Mouse (Mus musculus) stomach, embryonic 15.5 days (tissue): ENCODE results near the gene Gm49510. TPM values are rescaled to one million over a fixed set of nuclear protein-coding genes. Genes with fewer than 3 reads are reported as not detected.

Experiments used
- ATAC-seq: fragments of 200-750 bp; cut with Nextera tagmentation; 2 replicates; pipeline ENCODE4 v1.8.0; 2017; ENCODE audit warnings: low read depth, moderate number of reproducible peaks, moderate TSS enrichment; ENCODE audit not compliant: insufficient read depth, low FRiP score
- H3K27ac ChIP-seq: fragments of 300-500 bp; sonication (generic); 2 replicates; pipeline ENCODE4 v1.5.1; 2015; ENCODE audit warnings: mild to moderate bottlenecking, inconsistent platforms
- H3K27me3 ChIP-seq: fragments of 300-500 bp; sonication (generic); replicated peaks from 2 replicates; pipeline ENCODE4 v1.6.1; 2015; ENCODE audit warnings: inconsistent platforms
- H3K36me3 ChIP-seq: fragments of 300-500 bp; sonication (generic); 2 replicates; pipeline ENCODE4 v1.6.1; 2015; ENCODE audit warnings: inconsistent platforms
- H3K4me1 ChIP-seq: fragments of 300-500 bp; sonication (generic); 2 replicates; pipeline ENCODE4 v1.6.1; 2015; ENCODE audit warnings: inconsistent platforms
- H3K4me2 ChIP-seq: fragments of 300-500 bp; sonication (generic); 2 replicates; pipeline ENCODE4 v1.6.1; 2015; ENCODE audit warnings: mild to moderate bottlenecking, inconsistent platforms
- H3K4me3 ChIP-seq: fragments of 300-500 bp; sonication (generic); replicated peaks from 2 replicates; pipeline ENCODE4 v1.5.1; 2015; ENCODE audit warnings: inconsistent platforms
- H3K9ac ChIP-seq: fragments of 300-500 bp; sonication (generic); 2 replicates; pipeline ENCODE4 v1.6.1; 2015; ENCODE audit warnings: inconsistent platforms
- H3K9me3 ChIP-seq: fragments of 300-500 bp; sonication (generic); 2 replicates; pipeline ENCODE4 v1.6.1; 2016; ENCODE audit warnings: inconsistent platforms
- WGBS: fragments of 180-500 bp; shearing (Covaris S2); methylation state at CpG from one replicate; pipeline ENCODE4 v1.1.7; 2015; 5-methylcytosine and 5-hydroxymethylcytosine counted together
- polyA plus RNA-seq: library from polyadenylated mRNA; unstranded; fragments of >200 nt; fragmentation: Nextera tagmentation; extraction: Ambion mirVana; gene quantifications from 2 replicates; pipeline ENCODE4 v1.2.1, GENCODE M21; 2015

Gene Gm49510
- polyA plus RNA-seq, 1 experiment from 2014 or later, result 0.42 TPM

- Histone ChIP-seq H3K4me1 (peaks cover 35% of the 10 kb centered on the region), H3K4me2 (no peak overlapping the region), H3K27me3 (no peaks in the 10 kb centered on the region), H3K4me3 (no peak overlapping the region), H3K36me3 (peaks cover 42% of the 10 kb centered on the region), H3K9ac (no peak overlapping the region), H3K9me3 (no peaks in the 10 kb centered on the region), H3K27ac (no peak overlapping the region)
- ATAC-seq, result no peak
- 89% methylated on average over 8 of the region's 8 CpGs for WGBS
Measured at GRCm38 (mm10) chr15:78880432-78880831, 19.0 kb upstream of the Gm49510 start.

- no peaks in the 10 kb centered on the region for H3K9me3 ChIP-seq
- WGBS, result 87% methylated on average over 3 of the region's 3 CpGs
- H3K36me3 ChIP-seq, result peaks cover 55% of the 10 kb centered on the region
- peaks cover 25% of the 10 kb centered on the region for H3K4me1 ChIP-seq
- no peaks in the 10 kb centered on the region for H3K27me3 ChIP-seq
- H3K4me2 ChIP-seq, result no peak overlapping the region
- no peak overlapping the region for H3K9ac ChIP-seq
- no peak overlapping the region for H3K27ac ChIP-seq
- ATAC-seq, result no peak
- H3K4me3 ChIP-seq, result no peak overlapping the region
Measured at GRCm38 (mm10) chr15:78881828-78882227, 17.6 kb upstream of the Gm49510 start.

- H3K9me3 ChIP-seq, result no peaks in the 10 kb centered on the region
- ATAC-seq, result peak; percentile 69; the same call in 1 of the 2 replicates
- peaks cover 68% of the 10 kb centered on the region for H3K36me3 ChIP-seq
- H3K4me1 ChIP-seq, result peaks cover 28% of the 10 kb centered on the region
- H3K4me2 ChIP-seq, result no peak overlapping the region
- WGBS, result 32% methylated on average over 13 of the region's 13 CpGs
- H3K27me3 ChIP-seq, result no peaks in the 10 kb centered on the region
- H3K4me3 ChIP-seq, result no peak overlapping the region
- peak overlapping the region; percentile 41; the same call in 1 of the 2 replicates for H3K27ac ChIP-seq
- H3K9ac ChIP-seq, result 0 out of 2 replicates have a peak overlapping the region, but pooled peaks have one; percentile 2
Measured at GRCm38 (mm10) chr15:78889401-78889853, 10.0 kb upstream of the Gm49510 start.

GRCm38 (mm10) chr15:78892440-78892839 lies 7.0 kb upstream of the Gm49510 start:
- Histone ChIP-seq H3K27me3 (no peaks in the 10 kb centered on the region), H3K9me3 (no peaks in the 10 kb centered on the region), H3K4me3 (no peak overlapping the region), H3K4me1 (peaks cover 42% of the 10 kb centered on the region), H3K27ac (no peak overlapping the region), H3K9ac (no peak overlapping the region), H3K36me3 (peaks cover 46% of the 10 kb centered on the region), H3K4me2 (no peak overlapping the region)
- no peak for ATAC-seq
- 34% methylated on average over 7 of the region's 7 CpGs for WGBS

- ATAC-seq, result no peak
- 60% methylated on average over 13 of the region's 13 CpGs for WGBS
- peaks cover 50% of the 10 kb centered on the region for H3K4me1 ChIP-seq
Measured at GRCm38 (mm10) chr15:78894726-78895125, 4.7 kb upstream of the Gm49510 start.

GRCm38 (mm10) chr15:78895741-78896140 lies 3.7 kb upstream of the Gm49510 start:
- H3K27ac ChIP-seq, result peak overlapping the region; percentile 62; the same call in 1 of the 2 replicates
- H3K36me3 ChIP-seq, result peaks cover 30% of the 10 kb centered on the region
- no peak overlapping the region for H3K9ac ChIP-seq
- no peaks in the 10 kb centered on the region for H3K27me3 ChIP-seq
- WGBS, result 81% methylated on average over 2 of the region's 2 CpGs
- no peaks in the 10 kb centered on the region for H3K9me3 ChIP-seq
- peaks cover 54% of the 10 kb centered on the region for H3K4me1 ChIP-seq
- no peak overlapping the region for H3K4me2 ChIP-seq
- ATAC-seq, result no peak
- H3K4me3 ChIP-seq, result no peak overlapping the region

More at GRCm38 (mm10) chr15:78894726-78895125, 4.7 kb upstream of the Gm49510 start:
- Histone ChIP-seq H3K4me3 (no peak overlapping the region), H3K9me3 (no peaks in the 10 kb centered on the region), H3K27me3 (no peaks in the 10 kb centered on the region), H3K27ac (peak overlapping the region; percentile 24; the same call in 1 of the 2 replicates), H3K4me2 (no peak overlapping the region), H3K36me3 (peaks cover 35% of the 10 kb centered on the region), H3K9ac (no peak overlapping the region)

GRCm38 (mm10) chr15:78896149-78896548 lies 3.3 kb upstream of the Gm49510 start:
- peak; percentile 8; the same call in 1 of the 2 replicates for ATAC-seq
- no peaks in the 10 kb centered on the region for H3K27me3 ChIP-seq
- 72% methylated on average over 3 of the region's 3 CpGs for WGBS
- H3K36me3 ChIP-seq, result peaks cover 26% of the 10 kb centered on the region
- H3K9ac ChIP-seq, result no peak overlapping the region
- peak overlapping the region; percentile 62; the same call in 1 of the 2 replicates for H3K27ac ChIP-seq
- no peak overlapping the region for H3K4me2 ChIP-seq
- H3K9me3 ChIP-seq, result no peaks in the 10 kb centered on the region
- no peak overlapping the region for H3K4me3 ChIP-seq
- H3K4me1 ChIP-seq, result peaks cover 58% of the 10 kb centered on the region

- peak overlapping the region; percentile 73 for H3K27ac ChIP-seq
- H3K9ac ChIP-seq, result no peak overlapping the region
- H3K4me1 ChIP-seq, result peaks cover 58% of the 10 kb centered on the region
- no peaks in the 10 kb centered on the region for H3K27me3 ChIP-seq
- H3K36me3 ChIP-seq, result peaks cover 13% of the 10 kb centered on the region
- no peaks in the 10 kb centered on the region for H3K9me3 ChIP-seq
- whole genome bisulfite sequencing, result 81% methylated on average over 4 of the region's 4 CpGs
- no peak for ATAC-seq
- no peak overlapping the region for H3K4me3 ChIP-seq
- H3K4me2 ChIP-seq, result no peak overlapping the region
Measured at GRCm38 (mm10) chr15:78897488-78897887, 2.0 kb upstream of the Gm49510 start.

- Histone ChIP-seq H3K4me1 (peaks cover 62% of the 10 kb centered on the region), H3K27ac (peak overlapping the region; percentile 73), H3K36me3 (peaks cover 5% of the 10 kb centered on the region; the same call in 1 of the 2 replicates), H3K9ac (peak overlapping the region; percentile 42; the same call in 1 of the 2 replicates), H3K4me3 (peak overlapping the region; percentile 86), H3K27me3 (no peaks in the 10 kb centered on the region), H3K9me3 (no peaks in the 10 kb centered on the region), H3K4me2 (peak overlapping the region; percentile 83)
- 50% methylated on average over 6 of the region's 6 CpGs for WGBS
- ATAC-seq, result no peak
Measured at GRCm38 (mm10) chr15:78898507-78899001, 913 bp upstream of the Gm49510 start.

- WGBS, result under 1% methylated on average over 47 of the region's 47 CpGs
- Histone ChIP-seq H3K4me1 (peaks cover 50% of the 10 kb centered on the region), H3K4me3 (peak within 1 kb of the TSS; percentile 86), H3K36me3 (peaks cover 11% of the 10 kb centered on the region), H3K27me3 (no peaks in the 10 kb centered on the region), H3K27ac (peak within 1 kb of the TSS; percentile 84), H3K4me2 (peak within 1 kb of the TSS; percentile 83), H3K9ac (peak within 1 kb of the TSS; percentile 84), H3K9me3 (no peaks in the 10 kb centered on the region)
- peak; percentile 52; the same call in 1 of the 2 replicates for ATAC-seq
Measured at GRCm38 (mm10) chr15:78899740-78900584, 495 bp downstream of the Gm49510 start, which contains the start of gene Sh3bp1. Sh3bp1 (plus strand) TSS chr15:78899768.

GRCm38 (mm10) chr15:78900585-78901421 lies 1.3 kb downstream of the Gm49510 start:
- Histone ChIP-seq H3K4me3 (peak overlapping the region; percentile 86), H3K4me2 (peak overlapping the region; percentile 83), H3K9me3 (no peaks in the 10 kb centered on the region), H3K27me3 (no peaks in the 10 kb centered on the region), H3K27ac (peak overlapping the region; percentile 84), H3K36me3 (peaks cover 19% of the 10 kb centered on the region), H3K4me1 (peaks cover 49% of the 10 kb centered on the region), H3K9ac (peak overlapping the region; percentile 84)
- 12% methylated on average over 18 of the region's 18 CpGs for WGBS
- peak; percentile 19; the same call in 1 of the 2 replicates for ATAC-seq
